Mouse (Mus musculus) layer of hippocampus, adult 9-10 months (tissue): ENCODE results near the gene Clybl.

ENCODE experiments used
- DNase-seq: peaks from one replicate; pipeline ENCODE4 v3.0.0; 2022; ENCODE audit warnings: low spot score

The Clybl gene

GRCm38 (mm10) chr14:122387781-122388180 is 206.3 kb downstream of the Clybl start:
- no peak for DNase-seq

- DNase-seq, result no peak
These were observed 207.0 kb downstream of the Clybl start for GRCm38 (mm10) chr14:122388431-122389031.

- DNase-seq, result no peak
These were observed 208.3 kb downstream of the Clybl start for GRCm38 (mm10) chr14:122389684-122390370.

GRCm38 (mm10) chr14:122390935-122391334 is 209.4 kb downstream of the Clybl start:
- no peak for DNase-seq

GRCm38 (mm10) chr14:122393119-122393518 is 211.6 kb downstream of the Clybl start:
- no peak for DNase-seq

GRCm38 (mm10) chr14:122398676-122399075 is 217.2 kb downstream of the Clybl start:
- no peak for DNase-seq

GRCm38 (mm10) chr14:122399906-122400305 is 218.4 kb downstream of the Clybl start:
- DNase-seq, result no peak

GRCm38 (mm10) chr14:122401886-122402285 is 220.4 kb downstream of the Clybl start:
- DNase-seq, result no peak

GRCm38 (mm10) chr14:122402716-122403258 is 221.3 kb downstream of the Clybl start:
- DNase-seq, result no peak

- DNase-seq, result no peak
These were observed 222.0 kb downstream of the Clybl start for GRCm38 (mm10) chr14:122403422-122403940.

- DNase-seq, result no peak
These were observed 223.2 kb downstream of the Clybl start for GRCm38 (mm10) chr14:122404596-122405154.

- DNase-seq, result no peak
These were observed 223.7 kb downstream of the Clybl start for GRCm38 (mm10) chr14:122405236-122405635.

- DNase-seq, result no peak
These were observed 224.5 kb downstream of the Clybl start for GRCm38 (mm10) chr14:122405897-122406540.

- DNase-seq, result no peak
These were observed 225.2 kb downstream of the Clybl start for GRCm38 (mm10) chr14:122406541-122407219.

- no peak for DNase-seq
These were observed 231.5 kb downstream of the Clybl start for GRCm38 (mm10) chr14:122412841-122413541.

GRCm38 (mm10) chr14:122413542-122413928 is 232.0 kb downstream of the Clybl start:
- DNase-seq, result no peak

- no peak for DNase-seq
These were observed 233.3 kb downstream of the Clybl start for GRCm38 (mm10) chr14:122414786-122415185.

GRCm38 (mm10) chr14:122416166-122416771 is 234.8 kb downstream of the Clybl start:
- no peak for DNase-seq

GRCm38 (mm10) chr14:122424441-122424840 is 242.9 kb downstream of the Clybl start:
- no peak for DNase-seq

- DNase-seq, result no peak
These were observed 245.2 kb downstream of the Clybl start for GRCm38 (mm10) chr14:122426529-122427203.
